ENCODE assay signal across 15 mouse cellular contexts in the genomic region with DNA sequence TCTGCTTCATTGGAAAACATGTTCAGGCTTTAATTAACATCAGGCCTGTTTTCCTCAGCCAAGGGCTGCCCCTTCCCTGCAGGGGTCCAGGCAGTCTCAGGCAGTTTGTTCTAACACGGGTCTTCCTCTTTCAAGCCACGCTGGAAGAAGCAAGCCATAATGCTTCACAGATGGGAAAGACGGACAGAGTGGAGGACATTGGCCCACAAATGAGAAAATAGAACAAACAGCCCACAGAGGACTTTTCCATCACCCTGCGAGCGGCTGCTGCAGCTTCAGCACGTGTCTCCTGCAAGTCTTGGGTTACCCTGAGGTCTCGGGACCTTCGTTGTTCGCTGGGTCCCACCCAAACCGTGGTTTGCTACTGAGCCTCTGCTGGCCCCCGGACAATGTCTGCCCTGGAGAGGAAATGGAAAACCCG.
DNase-seq lines count a peak whose midpoint lies in the region; ATAC-seq lines count a peak whose summit lies in the region.
"Had no signal": no experiment of that assay in that cellular context is flagged by ENCODE, and none has a peak within 500 bp of the region (broad histone marks: within the 10 kb centered on the region; RNA-seq: fewer than 3 reads in every experiment).

No protein-coding gene starts in this region.

- DNase-seq in forebrain, embryonic 14.5 days (ENCODE audit: low spot score), result peak; percentile 41
- peak; percentile 66 for DNase-seq in embryo, embryonic 11 days
- peak; percentile 8 to 26 for DNase-seq in gastrocnemius, adult 8-10 months (ENCODE audit: low spot score in 2 of 2)
- DNase-seq in frontal cortex, postnatal 36 days (ENCODE audit: low spot score in 2 of 2), result no peak
- no peak for DNase-seq in frontal cortex, postnatal 14 days (ENCODE audit: low spot score in 2 of 2)
- no peak for DNase-seq in left cerebral cortex, postnatal 14 days (ENCODE audit: low spot score in 2 of 2)
- DNase-seq: cerebellum, adult 11-12 months; lung, adult 2 months had no signal

- H3K9ac ChIP-seq in forebrain, embryonic 14.5 days (ENCODE audit: low read length), result no peak overlapping the region
- no peak overlapping the region for H3K9ac ChIP-seq in forebrain, embryonic 13.5 days
- no peak overlapping the region for H3K9ac ChIP-seq in limb, embryonic 15.5 days
- H3K9ac ChIP-seq: heart, embryonic 15.5 days; kidney, embryonic 15.5 days; midbrain, embryonic 12.5 days; stomach, embryonic 15.5 days had no signal

- ATAC-seq in forebrain, embryonic 14.5 days, result no peak; the same call in 1 of the 2 replicates
- no peak for ATAC-seq in forebrain, embryonic 13.5 days
- peak; percentile 75; the same call in 1 of the 2 replicates for ATAC-seq in limb, embryonic 15.5 days (ENCODE audit: insufficient number of reproducible peaks, low FRiP score, low TSS enrichment, low read depth)

- 64% methylated on average over 12 of the region's 12 CpGs for WGBS in forebrain, embryonic 14.5 days
- 71% methylated on average over 12 of the region's 12 CpGs for WGBS in forebrain, embryonic 13.5 days
- WGBS in limb, embryonic 15.5 days, result 26% methylated on average over 12 of the region's 12 CpGs

- no peaks in the 10 kb centered on the region for H3K36me3 ChIP-seq in forebrain, embryonic 14.5 days (ENCODE audit: control insufficient read depth, insufficient read depth, low read length)
- H3K36me3 ChIP-seq in forebrain, embryonic 13.5 days (ENCODE audit: poor library complexity, severe bottlenecking), result no peaks in the 10 kb centered on the region
- H3K36me3 ChIP-seq in limb, embryonic 15.5 days, result no peaks in the 10 kb centered on the region
- H3K36me3 ChIP-seq: heart, embryonic 15.5 days; kidney, embryonic 15.5 days; midbrain, embryonic 12.5 days; stomach, embryonic 15.5 days had no signal

- no peak overlapping the region for H3K4me2 ChIP-seq in forebrain, embryonic 14.5 days (ENCODE audit: low read length)
- no peak overlapping the region for H3K4me2 ChIP-seq in forebrain, embryonic 13.5 days
- peak overlapping the region; percentile 29 for H3K4me2 ChIP-seq in limb, embryonic 15.5 days
- H3K4me2 ChIP-seq: heart, embryonic 15.5 days; kidney, embryonic 15.5 days; midbrain, embryonic 12.5 days; stomach, embryonic 15.5 days had no signal

- H3K27me3 ChIP-seq in forebrain, embryonic 14.5 days (replicated peaks; ENCODE audit: control insufficient read depth, insufficient read depth, low read length), result no peaks in the 10 kb centered on the region
- H3K27me3 ChIP-seq in forebrain, embryonic 13.5 days, result no peaks in the 10 kb centered on the region
- no peaks in the 10 kb centered on the region for H3K27me3 ChIP-seq in limb, embryonic 15.5 days
- H3K27me3 ChIP-seq: heart, embryonic 15.5 days; kidney, embryonic 15.5 days; midbrain, embryonic 12.5 days; stomach, embryonic 15.5 days had no signal

- intact Hi-C loops in left cerebral cortex, postnatal 14 days (cut with DNase I), result no loop called here

- peaks cover 12% of the 10 kb centered on the region for H3K4me1 ChIP-seq in forebrain, embryonic 14.5 days (ENCODE audit: control insufficient read depth, insufficient read depth, low read length)
- H3K4me1 ChIP-seq in forebrain, embryonic 13.5 days, result peaks cover 16% of the 10 kb centered on the region
- H3K4me1 ChIP-seq in limb, embryonic 15.5 days, result peaks cover 31% of the 10 kb centered on the region
- H3K4me1 ChIP-seq: heart, embryonic 15.5 days; midbrain, embryonic 12.5 days; stomach, embryonic 15.5 days had no signal

- no peak overlapping the region for H3K4me3 ChIP-seq in forebrain, embryonic 14.5 days (ENCODE audit: low read depth, low read length)
- no peak overlapping the region for H3K4me3 ChIP-seq in forebrain, embryonic 13.5 days
- 0 out of 2 replicates have a peak overlapping the region, but pooled peaks have one; percentile 3 for H3K4me3 ChIP-seq in limb, embryonic 15.5 days
- H3K4me3 ChIP-seq: heart, embryonic 15.5 days; kidney, embryonic 15.5 days; left cerebral cortex, adult 2 months; midbrain, embryonic 12.5 days; stomach, embryonic 15.5 days had no signal

- no peak overlapping the region for H3K27ac ChIP-seq in forebrain, embryonic 14.5 days (ENCODE audit: low read depth, low read length)
- no peak overlapping the region for H3K27ac ChIP-seq in forebrain, embryonic 13.5 days
- peak overlapping the region; percentile 73 for H3K27ac ChIP-seq in limb, embryonic 15.5 days
- H3K27ac ChIP-seq: heart, embryonic 15.5 days; kidney, embryonic 15.5 days; left cerebral cortex, adult 2 months; midbrain, embryonic 12.5 days; stomach, embryonic 15.5 days had no signal

- no peaks in the 10 kb centered on the region for H3K9me3 ChIP-seq in forebrain, embryonic 14.5 days (replicated peaks; ENCODE audit: control insufficient read depth, low read length)
- H3K9me3 ChIP-seq in forebrain, embryonic 13.5 days (replicated peaks), result no peaks in the 10 kb centered on the region
- H3K9me3 ChIP-seq in limb, embryonic 15.5 days, result no peaks in the 10 kb centered on the region
- H3K9me3 ChIP-seq: heart, embryonic 15.5 days; kidney, embryonic 15.5 days; midbrain, embryonic 12.5 days; stomach, embryonic 15.5 days had no signal

Comparison
In these comparisons a context has a peak if more than half of its experiments do, and no peak if none do; other contexts are left out.
1. DNase-seq: peak in forebrain, embryonic 14.5 days (single experiment), embryo, embryonic 11 days (single experiment) and gastrocnemius, adult 8-10 months (2 of 2); none in frontal cortex, postnatal 36 days (0 of 2), frontal cortex, postnatal 14 days (0 of 2) and left cerebral cortex, postnatal 14 days (0 of 2).